Mouse (Mus musculus) MEL-GATA-1-ER (cell line): Measurements from ENCODE around the gene Tmem184a.

ENCODE experiments used
- DNase-seq: peaks from one replicate; pipeline ENCODE4 v3.0.0-alpha.2; 2012; ENCODE audit warnings: low read depth; ENCODE audit errors: extremely low read depth

Tmem184a gene

GRCm38 (mm10) chr5:139813963-139814381 is 5.7 kb downstream of the Tmem184a start:
- DNase-seq, result no peak

GRCm38 (mm10) chr5:139813126-139813490 is 6.6 kb downstream of the Tmem184a start:
- DNase-seq, result no peak

- no peak for DNase-seq
Measured at GRCm38 (mm10) chr5:139812398-139813125, 7.2 kb downstream of the Tmem184a start.

DNA sequence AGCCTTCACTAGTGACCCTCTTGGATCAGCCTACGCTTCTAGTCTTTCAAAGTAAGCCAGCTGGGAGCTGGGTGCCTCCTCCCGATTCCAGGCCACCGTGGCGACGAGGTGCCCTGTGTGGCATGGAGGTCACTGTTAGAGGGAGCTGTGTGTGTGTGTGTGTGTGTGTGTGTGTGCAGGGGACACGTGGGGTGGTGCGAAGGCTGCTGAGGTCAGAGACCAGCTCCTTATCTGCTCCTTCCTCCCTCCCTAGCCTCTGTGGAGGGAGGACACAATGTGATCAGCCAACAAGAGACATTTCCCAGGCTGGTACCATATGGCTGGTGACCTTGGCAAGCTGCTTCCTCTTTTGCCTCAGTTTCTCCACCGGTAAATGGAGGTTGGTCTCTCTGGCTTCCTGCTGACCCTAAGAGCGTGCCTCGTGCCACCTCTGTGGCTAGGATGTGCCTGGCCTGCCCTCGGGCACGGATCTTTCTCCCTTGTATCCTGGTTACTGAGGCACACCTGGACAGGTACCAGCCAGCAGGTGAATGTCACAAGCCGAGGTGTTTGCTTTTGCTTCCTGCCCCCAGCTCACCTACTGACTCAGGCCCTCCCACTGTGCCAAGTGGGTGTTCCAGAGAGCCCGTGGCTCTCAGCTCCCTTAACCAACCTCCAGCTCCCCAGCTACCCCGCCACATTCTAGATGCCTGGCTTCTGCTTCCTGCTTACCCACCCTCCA is 7.9 kb downstream of the Tmem184a start:
- no peak for DNase-seq

DNA sequence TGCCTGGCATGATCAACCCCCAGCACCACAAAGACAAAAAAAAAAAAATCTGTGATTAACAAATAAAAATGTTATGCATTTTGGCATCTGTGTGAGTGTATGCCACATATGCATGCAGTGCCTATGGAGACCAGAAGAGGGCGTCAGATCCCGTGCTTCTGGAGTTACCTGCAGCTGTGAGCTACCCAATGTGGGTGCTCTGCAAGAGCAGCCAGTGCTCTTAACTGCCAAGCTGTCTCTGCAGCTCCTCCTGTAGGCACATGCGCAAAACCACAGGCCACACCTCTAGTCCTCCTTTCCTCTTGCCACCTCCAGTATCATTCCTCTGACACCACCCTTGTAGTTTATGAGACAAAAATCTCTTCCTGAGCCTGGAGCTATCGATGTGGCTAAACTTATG is 10.3 kb downstream of the Tmem184a start:
- DNase-seq, result peak; percentile 39

DNA sequence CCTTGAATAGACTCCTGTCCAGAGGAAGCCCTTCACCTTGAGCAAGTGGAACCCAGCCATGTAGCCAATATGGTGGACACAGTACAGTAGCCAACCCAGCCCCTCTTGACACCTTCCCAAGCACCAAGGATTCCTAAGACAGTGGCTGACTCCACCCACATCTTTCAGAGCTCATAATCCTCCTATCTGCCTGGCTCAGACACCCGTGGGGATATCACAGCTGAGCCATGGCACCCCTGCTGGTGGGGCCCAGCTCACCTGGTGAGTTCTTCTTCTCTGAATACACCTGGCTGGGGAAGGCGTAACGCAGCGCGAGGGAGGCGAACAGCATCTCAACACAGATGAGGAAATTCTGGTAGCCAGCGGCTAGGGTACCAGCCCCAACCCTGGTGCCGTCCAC is 13.8 kb downstream of the Tmem184a start:
- DNase-seq, result no peak

DNA sequence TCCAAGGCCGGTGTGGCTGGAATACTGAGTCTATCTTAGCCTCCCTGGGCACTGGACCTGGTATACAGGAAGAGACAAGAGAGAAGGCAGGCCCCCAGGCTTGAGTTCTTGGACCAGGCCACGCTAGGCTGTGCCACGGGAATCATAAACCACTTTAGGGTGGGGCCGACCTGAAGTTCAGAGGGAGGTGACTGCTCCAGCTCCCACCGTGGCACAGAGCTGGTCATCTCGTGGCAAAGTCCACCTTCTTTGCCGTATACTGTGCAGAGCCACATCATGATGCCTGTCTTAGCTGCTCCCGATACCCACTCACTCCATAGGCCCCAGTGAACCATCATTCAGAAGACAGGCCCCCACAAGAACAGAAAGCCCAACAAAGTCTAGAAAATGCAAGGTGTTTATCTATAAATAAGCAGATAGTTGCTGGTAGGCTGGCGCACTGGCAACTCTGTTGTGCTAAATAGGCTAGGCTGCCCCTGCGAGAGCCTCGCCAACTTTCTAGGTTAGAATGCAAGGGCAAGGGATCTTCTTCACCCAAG is 15.1 kb downstream of the Tmem184a start:
- no peak for DNase-seq

DNA sequence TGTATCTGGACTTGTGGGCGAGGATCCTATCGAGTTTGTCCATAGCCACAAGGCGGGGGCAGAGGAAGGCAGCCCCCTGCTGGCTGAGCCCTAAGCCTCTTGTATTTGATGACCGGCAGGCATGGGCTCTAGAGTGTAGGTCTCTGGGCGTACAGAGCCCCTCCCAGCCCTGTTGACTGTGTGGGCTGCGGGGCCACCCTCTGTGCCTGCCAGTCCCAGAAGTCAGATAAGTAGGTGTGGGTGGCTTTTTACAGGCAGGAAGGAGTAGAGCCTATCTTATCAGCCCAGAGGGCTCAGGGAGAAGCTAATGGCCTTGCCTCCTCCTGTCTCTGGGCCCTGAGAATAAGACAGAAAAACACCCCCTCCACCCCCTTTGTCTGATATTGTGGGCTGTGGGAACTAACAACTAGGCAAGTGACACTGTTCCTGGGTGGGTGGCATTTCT is 15.6 kb downstream of the Tmem184a start:
- peak; percentile 97 for DNase-seq

DNA sequence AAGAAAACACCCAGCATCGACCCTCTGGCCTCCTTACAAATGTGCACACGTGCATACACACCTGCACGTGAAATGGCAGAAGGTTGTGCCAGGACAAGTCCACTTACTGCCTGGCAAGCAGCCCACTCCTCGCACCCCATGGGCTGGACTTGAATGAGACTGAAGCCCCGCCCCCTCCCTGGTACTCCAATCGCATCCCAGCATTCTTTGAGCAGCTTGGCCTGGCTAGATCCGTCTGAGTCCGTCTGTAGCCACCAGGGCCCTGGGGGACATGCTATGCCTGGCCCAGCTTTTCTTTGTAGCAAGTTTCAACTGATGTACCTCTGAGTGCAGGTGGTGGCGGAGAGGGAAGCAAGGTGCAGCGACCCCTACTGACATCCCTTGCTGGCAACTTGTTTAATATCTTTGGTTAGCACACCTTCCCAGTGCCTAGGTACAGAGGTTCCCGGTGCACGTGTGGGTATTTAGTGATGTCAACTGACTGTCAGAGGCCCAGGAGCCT is 16.1 kb downstream of the Tmem184a start:
- DNase-seq, result peak; percentile 76

DNA sequence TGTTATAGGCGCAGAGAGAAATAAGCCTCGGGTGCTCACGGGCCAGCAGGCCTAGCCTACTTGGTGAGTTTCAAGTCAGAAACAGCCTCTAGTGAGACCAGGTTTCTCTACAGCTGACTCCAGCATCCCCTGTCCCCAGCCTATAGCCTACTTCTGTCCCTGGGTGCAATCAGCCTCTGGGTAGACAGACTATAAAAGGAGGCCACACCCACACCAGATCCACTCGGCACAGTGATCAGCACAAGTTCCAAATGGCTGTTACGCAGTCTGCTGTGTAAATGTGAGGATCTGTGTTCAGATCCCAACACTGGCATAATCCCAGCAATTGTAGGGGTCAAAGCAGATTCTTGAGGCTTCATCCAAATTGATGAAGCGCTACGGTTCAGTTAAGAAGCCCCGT is 16.6 kb downstream of the Tmem184a start:
- DNase-seq, result no peak

GRCm38 (mm10) chr5:139801880-139802279 is 17.8 kb downstream of the Tmem184a start:
- DNase-seq, result no peak

- DNase-seq, result no peak
Measured at GRCm38 (mm10) chr5:139801231-139801630, 18.5 kb downstream of the Tmem184a start.

- DNase-seq, result no peak
Measured at GRCm38 (mm10) chr5:139799801-139800590, 19.7 kb downstream of the Tmem184a start.

GRCm38 (mm10) chr5:139799041-139799440 is 20.7 kb downstream of the Tmem184a start:
- DNase-seq, result no peak

- DNase-seq, result no peak
Measured at GRCm38 (mm10) chr5:139798168-139798900, 21.4 kb downstream of the Tmem184a start.

DNA sequence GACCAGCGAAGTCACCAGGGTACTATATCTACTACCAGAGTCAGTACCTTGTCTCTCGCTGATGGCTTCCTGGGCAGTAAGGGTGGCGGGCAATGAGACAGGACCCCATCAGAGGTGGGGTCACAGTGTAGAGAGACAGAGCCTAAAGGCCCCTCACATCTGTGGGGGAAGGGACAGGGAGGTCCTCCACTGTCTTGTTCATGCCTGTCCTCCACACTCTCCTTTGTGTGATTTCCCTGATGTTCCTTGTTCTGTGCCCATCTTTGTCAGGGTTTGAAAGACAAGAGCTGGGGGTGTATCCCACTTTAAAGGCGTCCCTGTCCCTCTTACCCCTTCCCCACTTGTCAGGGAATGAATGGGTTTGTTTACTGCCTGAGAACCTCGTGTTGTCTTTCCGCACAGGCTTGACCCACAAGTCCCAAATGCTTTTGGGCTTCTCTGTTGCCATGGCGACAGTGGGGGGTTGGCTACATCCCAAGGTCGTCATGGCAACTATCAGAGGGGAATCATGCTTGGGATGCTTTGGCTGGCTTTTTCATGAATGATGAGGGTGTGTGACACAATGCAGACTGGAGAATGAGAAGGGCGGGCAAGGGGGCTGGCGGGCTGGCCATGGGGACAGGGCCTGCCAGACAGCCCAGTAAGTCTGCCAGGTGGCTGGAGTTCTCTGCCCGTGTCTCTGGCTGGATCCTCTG is 22.1 kb downstream of the Tmem184a start:
- DNase-seq, result no peak

- DNase-seq, result no peak
Measured at GRCm38 (mm10) chr5:139796900-139797299, 22.8 kb downstream of the Tmem184a start.

DNA sequence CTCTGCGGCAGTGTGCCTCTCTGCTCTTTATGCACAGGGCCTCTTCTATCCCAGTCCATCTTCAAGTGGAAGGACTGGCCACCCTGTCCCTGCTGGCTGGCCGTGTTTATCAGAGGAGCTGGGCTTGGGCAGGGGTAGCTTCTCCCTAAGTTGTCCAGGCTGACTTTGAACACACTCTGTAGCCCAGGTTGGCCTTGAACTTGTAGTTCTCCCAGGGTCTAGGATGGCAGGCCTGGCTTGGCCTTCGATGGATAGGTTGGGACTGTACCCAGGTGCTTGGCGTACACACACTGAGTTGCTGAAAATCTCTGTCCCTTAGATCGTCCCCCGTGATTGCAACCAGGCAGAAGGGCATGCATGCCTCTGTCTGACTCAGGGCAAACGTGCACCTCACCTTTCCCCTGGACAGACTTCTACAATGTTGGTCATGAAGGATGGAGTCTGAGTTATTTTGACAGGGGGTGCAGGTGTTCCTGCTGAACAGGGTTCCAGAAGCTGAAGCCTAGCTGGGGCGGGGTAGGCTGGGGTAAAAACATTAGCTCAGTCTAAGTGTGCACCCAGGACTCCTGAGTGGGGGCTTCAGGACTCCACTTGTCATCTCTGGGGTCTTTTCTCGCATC is 23.6 kb downstream of the Tmem184a start:
- no peak for DNase-seq

- DNase-seq, result no peak
Measured at GRCm38 (mm10) chr5:139794938-139795337, 24.8 kb downstream of the Tmem184a start.

GRCm38 (mm10) chr5:139794137-139794536 is 25.6 kb downstream of the Tmem184a start:
- no peak for DNase-seq
